Mouse (Mus musculus): ENCODE data around the gene Fbxw7.

Fbxw7 gene

DNA sequence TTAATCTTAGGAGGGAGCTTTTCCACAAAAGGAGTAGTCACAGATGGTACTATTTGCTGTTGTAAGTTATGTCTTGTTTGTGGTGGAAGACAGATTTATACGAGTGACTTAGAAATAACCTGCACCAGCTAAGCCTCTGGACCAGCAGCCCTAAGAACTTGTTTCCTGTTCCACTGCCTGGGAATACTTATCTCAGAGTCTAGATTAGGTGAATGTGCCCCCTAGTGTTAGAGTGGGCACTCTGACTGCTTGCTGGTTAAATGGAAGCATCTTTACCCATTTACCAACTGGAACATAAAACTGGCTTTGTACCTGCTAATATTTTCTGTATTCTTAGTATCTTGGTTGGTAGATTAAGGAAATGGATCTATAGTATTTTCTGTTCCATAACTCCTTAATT is 74.6 kb downstream of the Fbxw7 start:
- DNase-seq (ENCODE audit: low spot score), result peak; percentile 16

DNA sequence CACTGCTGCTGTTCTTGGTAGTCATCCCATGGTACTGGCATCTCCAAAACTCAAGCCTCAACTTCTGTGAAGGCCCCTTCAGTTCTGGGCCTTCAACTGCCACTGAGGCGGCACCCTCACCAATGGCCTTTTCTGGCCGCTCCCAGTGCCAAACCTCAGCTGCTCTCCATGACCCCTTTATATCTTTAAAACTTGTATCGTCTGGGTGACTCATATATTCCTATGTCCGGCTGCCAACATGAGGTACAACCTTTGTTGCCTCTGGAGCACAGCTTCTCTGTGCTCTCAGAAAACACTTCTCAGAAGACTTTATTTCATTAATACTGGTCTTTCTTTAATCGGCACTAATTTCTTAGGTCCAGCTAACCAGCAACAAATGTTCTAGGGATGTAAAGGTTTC is 75.9 kb downstream of the Fbxw7 start:
- no peak for DNase-seq (ENCODE audit: low spot score)

DNA sequence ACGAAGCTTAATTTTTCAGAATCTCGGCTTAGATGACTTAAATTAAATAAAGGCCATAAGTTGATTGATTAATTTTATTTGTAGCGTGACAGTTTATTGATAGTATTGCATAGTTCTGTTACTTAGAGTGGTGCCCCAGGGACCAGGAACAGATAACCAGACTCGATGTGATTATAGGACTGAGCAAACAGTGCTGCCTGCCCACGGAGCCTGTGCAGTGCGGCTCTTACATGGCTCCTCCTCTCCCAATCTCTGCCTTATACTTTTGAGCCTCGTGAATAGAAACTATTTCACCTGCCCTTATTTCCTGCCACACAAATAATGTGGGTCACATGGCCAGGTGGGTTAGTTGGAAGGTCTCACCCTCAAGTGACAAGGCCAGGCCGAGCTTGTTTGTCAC is 82.9 kb downstream of the Fbxw7 start:
- no peak for DNase-seq (ENCODE audit: low spot score)

DNA sequence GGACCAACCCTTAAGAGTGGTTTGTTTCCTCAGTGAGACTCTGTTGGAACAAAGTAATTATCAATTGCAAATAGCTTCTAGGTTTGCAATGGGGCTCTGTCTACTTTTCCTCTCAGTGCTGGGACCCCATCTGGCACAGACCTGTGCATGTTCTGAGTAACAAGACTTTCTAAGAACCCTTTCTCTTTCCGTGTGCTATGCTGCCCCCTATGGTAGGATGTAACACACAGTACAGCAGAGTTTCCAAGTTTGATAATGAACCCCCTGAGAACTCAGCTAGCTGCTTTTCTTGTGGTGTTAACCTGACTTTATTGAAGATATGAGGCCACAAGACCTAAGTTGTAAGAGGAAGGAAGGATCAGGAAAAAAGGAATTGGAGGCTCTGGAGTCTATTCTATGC is 91.5 kb downstream of the Fbxw7 start:
- peak; percentile 20 for DNase-seq (ENCODE audit: low spot score)

DNA sequence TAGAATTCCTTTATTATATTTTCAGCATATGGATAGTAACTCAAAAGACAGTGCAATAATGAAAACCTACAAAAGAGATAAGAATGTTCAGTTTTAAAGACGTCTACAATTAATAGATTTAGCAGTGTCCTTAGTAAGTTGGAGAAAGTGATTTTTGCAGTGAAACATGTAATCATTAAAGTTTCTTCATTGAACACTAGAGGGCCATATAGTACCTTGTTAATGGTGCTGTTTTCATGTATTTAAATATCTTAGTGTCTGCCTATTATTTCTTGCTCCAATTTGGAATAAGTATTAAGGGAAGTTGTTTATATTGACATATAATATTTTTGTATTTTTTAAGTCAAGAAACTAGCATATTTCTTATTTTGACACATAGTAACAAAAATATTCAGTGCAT is 99.2 kb downstream of the Fbxw7 start:
- no peak for DNase-seq (ENCODE audit: low spot score)

DNA sequence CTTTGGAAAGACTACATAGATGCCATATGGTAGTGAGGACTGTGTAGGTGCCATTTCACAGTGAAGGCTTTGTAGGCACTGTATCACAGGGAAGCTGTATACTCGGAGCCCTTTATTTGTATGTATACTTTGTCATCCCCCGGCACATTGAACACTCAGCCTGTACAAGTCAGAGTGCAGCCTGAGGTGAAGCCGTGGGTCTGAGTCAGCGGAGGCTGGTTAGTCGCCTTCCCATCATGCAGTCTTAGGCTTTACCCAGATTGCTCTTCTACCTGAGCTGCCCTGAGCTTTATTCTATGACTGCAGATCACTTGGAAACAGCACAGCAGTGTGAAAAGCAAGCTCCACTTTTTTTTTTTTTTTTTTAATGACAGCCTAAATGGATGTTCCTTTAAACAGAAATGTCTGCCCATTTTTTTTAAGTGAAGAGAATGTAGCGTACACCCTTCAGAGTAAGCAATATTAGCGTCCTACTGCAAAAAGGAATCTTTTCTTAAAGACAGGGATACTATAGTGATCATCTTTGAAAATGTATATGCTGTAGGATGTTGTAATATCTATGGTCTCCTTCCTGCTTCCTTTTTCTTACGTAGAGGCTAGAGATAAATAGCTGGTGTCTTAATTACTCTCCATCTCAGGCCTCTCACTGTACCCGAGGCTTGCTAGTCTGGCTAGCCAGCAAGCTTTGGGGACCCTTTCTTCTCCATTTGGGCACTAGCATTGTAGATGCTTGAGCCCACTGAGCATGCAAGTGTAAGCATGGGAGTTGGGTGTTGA is 103.0 kb downstream of the Fbxw7 start:
- DNase-seq (ENCODE audit: low spot score), result no peak

DNA sequence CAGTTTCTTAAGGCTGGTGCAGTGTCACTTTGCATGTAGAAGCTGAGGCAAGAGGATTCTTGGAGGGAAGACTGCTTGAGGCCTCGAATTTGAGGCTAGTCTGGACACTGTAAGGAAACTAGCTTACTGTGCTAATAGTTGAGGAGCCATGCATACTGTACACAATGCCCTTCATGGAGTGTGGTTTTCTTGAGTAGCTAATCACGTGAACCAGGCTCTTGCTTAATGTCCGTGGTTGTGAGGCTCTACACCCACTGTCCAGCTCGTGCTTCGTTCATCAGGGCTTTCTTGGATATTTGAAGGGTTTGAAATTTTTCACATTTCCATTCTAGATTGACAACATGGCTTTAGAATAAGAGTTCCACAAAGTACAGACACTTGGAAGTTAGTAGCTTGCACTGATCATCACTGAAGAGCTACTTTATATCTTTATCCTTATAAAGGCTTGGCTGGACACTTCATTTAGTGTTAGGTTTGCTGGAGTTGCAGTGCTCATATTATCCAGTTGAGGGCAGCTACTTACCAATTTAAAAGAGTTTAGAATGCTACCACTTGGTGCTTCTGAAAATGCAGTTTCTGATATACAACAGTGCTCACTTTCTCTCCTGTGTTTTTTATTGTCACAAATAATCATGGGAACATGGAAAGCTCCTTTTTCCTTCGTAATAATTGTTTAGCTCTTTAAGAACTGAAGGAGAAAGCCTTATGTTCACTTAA is 106.8 kb downstream of the Fbxw7 start:
- DNase-seq (ENCODE audit: low spot score), result peak; percentile 71

DNA sequence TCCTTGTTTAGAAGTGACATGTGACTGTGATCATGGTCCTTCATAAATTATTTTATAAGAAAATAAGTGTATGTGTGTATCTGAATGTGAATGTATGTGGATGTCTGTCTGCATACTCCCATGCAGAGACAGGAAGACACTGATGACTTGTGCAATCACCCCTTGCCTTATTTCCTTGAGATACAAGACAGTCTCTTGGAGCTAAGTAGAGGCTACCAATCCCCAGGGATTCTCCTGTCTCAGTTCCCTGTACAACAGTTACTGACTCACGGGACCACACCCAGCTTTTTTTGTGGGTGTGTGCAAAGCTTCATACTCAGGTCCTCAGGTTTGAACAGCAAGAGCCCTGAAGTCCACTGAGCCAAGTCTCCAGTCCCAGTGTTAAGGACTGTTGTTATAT is 108.2 kb downstream of the Fbxw7 start:
- DNase-seq (ENCODE audit: low spot score), result no peak

DNA sequence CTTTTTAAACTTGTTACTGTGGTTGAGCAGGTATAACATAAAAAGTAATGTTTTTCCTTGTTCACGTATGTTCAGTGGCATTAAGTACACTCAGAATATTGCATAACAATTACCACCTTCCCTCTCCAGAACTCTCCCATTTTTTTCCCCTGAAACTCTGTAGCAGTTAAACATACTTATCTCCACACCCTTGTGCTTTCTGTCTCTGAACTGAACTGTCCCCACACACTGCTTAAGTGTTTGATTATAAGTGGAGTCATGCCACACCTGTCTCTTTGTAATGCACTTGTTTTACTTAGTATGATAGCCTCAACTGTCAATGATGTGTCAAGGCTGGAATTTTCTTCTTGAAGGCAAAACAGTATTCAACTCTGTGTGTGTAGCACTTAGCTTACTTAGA is 108.6 kb downstream of the Fbxw7 start:
- DNase-seq (ENCODE audit: low spot score), result no peak

DNA sequence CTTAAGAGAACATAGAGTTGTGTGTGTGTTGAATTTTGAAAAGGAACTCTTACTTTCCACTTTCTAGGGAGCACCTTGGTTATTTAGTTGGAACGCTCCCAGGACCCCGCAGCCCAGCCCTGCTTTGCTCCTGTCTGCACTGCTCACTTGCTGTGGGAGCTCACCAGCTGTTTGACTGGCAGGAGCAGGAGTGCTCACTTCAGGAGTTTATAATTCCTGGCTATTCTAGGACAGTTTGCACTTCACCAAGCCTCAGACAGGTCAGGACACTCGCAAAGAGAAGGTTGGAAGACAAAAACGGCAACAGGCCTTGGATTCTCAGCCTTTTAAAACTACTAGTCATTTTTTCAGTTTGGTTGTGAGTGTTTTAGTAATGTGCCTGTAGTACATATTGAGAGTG is 110.2 kb downstream of the Fbxw7 start:
- DNase-seq (ENCODE audit: low spot score), result no peak

DNA sequence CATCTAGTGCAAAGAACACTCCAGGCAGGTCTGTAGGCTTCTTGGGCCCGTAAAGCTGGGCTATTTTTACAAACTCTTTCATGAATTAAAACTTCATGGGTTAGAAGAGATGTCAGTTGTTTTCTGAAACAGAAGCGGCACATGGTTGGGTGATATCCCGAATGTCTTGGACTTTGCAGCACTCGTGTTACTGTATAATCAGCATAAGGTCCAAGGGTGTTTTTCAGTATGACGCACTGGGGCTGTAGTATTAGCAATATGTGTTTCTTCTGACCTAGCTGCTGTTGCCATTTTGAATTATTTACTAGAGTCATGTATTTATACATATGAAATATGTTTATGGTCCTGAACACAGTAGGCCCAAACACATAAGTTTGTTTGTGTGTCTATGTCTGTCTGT is 111.1 kb downstream of the Fbxw7 start:
- no peak for DNase-seq (ENCODE audit: low spot score)

DNA sequence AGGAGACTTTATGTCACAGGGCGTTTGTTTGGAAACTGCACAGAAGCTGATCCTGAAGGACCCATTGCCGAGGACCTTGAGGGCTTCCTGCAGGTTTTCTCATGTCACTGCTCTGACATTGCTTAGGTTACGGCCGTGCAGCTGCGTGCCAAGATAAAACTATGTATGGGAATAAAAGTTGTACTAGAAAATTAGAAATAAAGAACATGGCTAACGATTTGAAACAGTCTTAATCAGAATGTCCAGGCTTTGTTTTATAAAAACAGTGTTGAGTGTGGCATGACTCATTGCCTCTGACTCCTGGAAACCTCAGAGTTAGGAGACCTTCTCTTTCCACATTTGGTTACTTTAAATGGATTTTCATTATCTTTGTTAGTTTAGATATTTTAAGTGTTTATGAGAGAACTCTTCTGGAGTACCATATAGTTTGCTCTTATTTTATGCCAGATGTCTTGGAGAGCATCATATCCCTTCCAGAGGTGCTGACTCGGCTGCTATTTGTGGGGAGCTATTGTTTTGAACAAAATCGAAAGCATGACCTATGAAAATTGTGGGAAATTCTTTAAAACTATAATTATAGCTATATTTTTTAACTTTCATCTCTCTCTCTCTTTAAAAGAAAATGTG is 112.2 kb downstream of the Fbxw7 start:
- DNase-seq (ENCODE audit: low spot score), result no peak

DNA sequence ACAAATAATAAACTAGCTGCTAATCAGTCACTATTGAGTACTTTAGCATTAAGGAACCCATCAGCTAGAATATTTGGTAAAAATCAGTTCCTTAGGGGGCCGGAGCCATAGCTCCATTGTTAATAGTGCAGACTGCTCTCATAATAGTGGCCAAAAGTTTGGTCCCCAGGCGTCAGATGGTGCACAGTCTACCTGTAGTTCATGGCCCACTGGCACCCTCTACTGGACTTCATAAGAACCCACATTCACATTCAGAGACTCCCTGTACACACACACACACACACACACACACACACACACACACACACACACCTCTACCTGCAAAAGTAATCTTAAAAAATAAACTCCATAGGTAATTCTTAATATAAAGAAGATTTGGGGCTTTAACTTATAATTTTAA is 112.8 kb downstream of the Fbxw7 start:
- no peak for DNase-seq (ENCODE audit: low spot score)

DNA sequence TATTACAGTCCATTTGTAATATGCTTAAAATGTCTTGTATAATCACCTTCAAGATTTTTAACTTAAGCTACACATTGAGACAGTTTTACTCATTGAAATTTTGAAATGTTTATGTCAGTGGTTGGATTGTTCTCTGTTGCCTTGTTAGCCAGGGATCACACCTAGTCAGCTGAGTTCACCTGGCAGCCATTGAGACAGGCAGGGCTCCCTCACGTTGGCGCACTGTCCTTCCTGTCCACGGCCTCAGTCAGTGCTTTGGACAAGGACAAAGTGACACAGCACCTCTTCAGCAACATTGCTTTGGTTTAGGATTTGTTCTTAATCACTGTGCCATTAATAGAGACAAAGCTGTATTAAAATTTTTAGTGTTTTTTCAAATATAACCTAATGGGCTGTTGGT is 114.1 kb downstream of the Fbxw7 start:
- DNase-seq (ENCODE audit: low spot score), result no peak

DNA sequence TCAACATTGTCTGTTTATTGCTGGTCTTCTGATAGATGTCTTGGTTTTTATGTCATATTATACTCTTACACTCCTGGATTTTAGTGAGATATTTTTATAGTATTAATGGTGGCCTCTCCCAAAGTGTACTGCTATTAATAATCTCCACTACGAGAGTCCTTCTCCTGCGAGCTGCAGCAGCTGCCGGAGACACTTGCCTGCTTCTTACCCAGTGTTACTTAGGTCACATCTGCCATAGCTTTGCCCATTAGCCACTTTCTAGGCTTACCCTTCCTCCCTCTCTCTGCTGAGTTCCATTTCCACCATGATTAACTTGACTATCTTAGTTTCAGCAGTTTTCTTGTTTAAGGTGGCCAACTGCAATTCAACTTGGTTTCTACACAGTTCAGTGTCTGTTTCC is 115.6 kb downstream of the Fbxw7 start:
- DNase-seq (ENCODE audit: low spot score), result no peak

DNA sequence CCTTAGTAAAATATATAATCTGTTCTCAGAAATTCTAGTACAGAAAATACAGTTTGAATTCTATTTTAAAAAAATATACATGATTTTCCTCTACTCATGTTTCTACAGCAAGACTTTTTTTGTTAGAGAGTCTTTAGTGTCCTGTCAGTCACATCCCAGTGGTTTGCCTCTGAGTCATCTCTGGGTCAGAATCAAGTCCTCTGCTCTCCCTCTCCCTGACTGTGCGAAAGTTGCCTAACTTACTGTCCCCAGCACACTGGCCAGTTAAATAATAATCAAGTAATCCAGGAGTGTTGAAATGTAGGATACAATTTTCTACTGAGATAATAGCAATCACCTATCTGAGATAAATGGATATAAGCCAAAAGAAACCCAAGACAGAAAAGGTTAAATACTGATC is 120.7 kb downstream of the Fbxw7 start:
- no peak for DNase-seq (ENCODE audit: low spot score)

DNA sequence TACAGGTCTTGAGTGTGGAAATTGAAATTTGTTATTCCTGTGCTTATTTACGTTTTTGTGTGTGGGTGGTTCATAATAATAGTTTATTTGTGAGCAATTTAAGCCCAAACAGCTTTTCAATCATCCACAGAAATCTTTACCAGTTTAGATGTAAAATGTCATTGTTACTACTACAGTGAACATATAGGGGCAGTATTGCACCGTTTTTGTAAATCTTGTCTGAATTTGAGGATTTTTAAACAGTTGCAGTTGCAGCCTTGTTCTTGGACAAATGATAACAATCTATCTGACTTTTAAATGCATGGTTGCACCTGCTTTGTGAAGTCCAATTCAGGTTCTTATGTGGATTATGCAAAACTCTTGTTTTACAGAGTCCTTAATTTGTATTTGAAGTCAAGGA is 121.2 kb downstream of the Fbxw7 start:
- peak; percentile 28 for DNase-seq (ENCODE audit: low spot score)

DNA sequence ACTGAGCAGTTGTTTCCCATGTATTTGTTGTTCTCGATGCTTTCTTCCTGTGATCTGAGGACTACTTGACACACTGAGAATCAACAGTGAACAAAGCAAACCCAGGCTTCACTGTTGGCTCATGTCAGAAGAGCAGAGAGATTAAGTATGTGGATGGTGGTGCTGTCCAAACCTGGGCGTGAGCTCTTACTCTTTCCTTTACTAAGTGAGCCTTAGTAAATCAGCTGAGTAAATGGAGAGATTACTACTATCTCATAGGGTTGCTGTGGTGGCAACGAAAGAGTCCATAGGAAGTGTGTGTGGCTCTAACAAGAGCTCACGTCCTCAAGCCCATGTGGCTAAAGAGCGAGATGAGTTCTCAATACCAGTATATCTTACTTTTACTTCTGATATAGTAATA is 121.9 kb downstream of the Fbxw7 start:
- DNase-seq (ENCODE audit: low spot score), result no peak

DNA sequence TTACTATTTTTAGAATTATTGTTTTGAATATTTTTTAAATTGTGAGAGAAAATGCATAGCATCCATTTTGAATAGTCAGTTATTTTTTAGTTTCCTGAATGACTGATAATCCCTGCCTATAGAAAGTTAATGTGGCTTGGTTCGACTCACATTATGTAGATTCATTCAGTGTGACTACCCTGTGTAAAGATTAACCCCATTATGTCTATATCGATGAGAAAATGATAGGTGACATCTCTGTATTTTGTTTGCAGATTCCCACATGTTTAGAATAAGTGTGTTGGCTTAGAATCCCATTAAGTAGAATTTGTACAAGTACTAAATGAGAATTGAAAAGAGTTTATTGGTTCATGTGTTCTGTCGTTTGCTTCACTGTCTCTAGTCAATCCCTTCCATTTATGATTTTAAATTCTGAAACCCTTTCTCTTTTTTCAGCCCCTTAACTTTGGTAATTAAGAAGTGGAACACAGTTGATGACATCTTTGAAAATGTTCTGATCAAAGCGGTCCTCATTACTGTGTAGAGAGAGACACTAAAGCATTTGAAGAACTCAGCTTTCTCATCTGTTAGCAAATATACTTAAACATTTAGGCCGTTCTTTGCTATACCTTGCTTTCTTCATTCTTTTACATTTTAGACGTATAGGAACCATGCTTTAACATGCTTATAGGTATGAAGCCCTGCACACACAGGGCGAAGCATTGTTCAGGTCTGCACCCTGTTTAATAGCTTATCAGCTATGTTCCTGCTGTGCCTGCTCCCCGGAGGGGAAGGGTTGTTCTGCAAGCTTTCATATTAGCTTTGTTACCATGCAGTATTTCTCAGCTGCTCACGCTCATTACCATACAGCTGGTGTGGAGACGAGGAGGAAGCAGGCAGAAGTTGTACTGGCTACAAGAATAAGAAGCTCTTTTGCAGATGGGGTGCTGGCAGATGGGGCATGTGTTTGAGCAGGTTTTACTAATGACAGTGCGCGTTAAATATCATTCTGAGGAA is 122.6 kb downstream of the Fbxw7 start:
- DNase-seq (ENCODE audit: low spot score), result peak; percentile 62

DNA sequence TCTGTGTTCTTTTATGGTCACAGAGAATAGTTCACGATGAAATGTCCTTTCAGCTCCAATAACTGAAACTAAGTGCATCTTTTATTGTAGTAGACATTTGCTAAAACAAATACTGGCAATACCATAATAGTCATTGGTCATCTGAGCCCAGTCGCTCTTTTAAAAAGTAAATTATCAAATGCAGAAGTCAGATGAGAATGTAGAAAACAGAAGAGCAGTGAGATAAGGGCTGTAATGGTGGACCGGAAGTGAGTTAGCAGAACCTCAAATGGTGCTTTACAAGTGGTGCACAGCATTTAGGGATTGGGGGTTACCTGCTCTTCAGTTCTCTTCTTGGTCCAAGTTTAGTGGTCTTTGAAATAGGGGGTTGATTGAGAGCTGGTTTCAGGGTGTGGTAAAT is 129.9 kb downstream of the Fbxw7 start:
- DNase-seq (ENCODE audit: low spot score), result no peak

DNA sequence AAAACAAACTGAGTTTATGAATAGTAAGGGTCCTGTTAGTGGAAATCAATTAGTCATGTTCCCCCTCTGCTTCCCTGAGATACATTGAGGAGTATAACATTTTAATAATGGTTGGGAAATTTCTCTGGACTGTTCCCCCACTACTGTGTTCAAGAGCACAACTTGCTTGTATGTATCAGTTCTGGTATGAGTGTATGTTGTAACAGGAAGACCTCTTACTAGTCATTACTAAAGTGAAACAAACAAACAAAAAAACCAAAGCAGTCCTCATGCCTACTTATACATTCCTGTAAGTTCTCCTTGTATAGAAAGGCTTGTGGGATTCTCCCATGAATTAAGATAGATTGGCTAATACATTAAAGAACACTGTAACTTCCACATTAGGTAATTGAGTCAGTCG is 131.3 kb downstream of the Fbxw7 start:
- DNase-seq (ENCODE audit: low spot score), result no peak

DNA sequence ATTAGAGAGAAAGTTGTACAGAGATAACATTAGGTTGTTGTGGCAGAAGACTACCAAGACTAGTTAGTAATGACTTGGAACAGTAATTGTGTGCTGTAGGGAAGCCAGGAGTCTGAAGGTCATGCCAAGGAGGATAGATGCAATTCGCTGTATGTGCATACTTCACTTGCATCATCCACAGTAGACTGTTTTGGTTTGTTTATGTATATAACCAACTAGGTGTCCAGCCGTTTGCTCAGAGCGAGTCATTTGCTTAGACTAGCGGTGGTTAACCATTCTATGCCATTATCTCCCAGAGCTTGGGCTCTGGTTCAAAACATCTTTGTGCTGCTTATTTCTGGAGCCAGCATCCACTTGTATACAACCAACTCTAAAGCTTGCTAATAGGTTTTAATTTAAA is 134.3 kb downstream of the Fbxw7 start:
- DNase-seq (ENCODE audit: low spot score), result no peak
